Mouse (Mus musculus): ENCODE data around the gene Plekha3. TPM values are rescaled to one million over a fixed set of nuclear protein-coding genes. Genes with fewer than 3 reads are reported as not detected.

The Plekha3 gene
- 11.9 and 13.3 TPM in 2 replicates for polyA plus RNA-seq (2014; fragmentation: Nextera tagmentation; extraction: Ambion mirVana)

DNA sequence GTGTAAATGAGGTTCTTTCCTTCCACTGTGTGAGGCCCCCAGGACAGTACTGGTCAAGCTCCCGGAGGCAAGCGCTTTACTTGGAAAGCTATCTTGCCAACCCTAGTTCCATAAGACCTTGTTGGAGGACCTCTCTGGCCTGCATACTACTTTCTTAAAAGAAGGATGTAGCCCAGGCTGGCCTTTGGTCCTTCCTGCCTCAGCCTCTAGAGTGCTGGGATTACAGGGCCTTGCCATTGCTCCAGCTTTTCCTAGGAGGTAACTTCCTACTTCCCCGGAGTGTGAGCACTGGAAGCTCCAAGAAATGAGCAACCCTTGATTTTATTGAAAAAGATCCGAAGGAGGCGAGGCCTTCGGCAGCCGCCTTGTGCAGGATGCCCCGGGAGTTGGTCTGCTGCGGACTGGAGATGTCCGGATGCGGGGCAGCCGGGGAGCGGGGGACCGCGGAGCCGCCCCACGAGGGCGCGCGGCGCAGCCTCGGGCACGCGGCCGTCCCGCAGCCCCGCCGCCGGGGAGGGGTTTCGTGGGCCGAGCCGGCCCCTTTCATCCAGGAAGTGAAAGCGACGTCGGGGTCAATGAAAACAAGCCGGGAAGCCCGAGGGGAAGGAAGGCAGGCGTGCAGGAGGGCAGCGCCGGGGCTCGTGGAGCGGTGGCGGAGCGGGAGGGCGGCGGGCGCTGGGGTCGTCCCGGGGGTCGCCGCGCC lies at the start of gene Plekha3:
Plekha3 (plus strand) TSS at position 557 of the 703 bp plus-strand sequence.
- peak within 1 kb of the TSS; percentile 80 for H3K27ac ChIP-seq (replicated peaks; ENCODE audit: low read depth, low read length)
- H3K9me3 ChIP-seq (ENCODE audit: control insufficient read depth, low read length), result no peaks in the 10 kb centered on the region
- no peaks in the 10 kb centered on the region for H3K27me3 ChIP-seq (replicated peaks; ENCODE audit: control insufficient read depth, insufficient read depth, low read length)
- WGBS, result 5% methylated on average over 36 of the region's 52 CpGs
- peaks cover 10% of the 10 kb centered on the region for H3K36me3 ChIP-seq (ENCODE audit: control insufficient read depth, insufficient read depth, low read length)
- peak within 1 kb of the TSS; percentile 72 for H3K4me2 ChIP-seq (ENCODE audit: low read depth, low read length)
- DNase-seq (ENCODE audit: low spot score), result peak; percentile 93
- peak within 1 kb of the TSS; percentile 88 for H3K9ac ChIP-seq (ENCODE audit: low read depth, low read length)
- peak within 1 kb of the TSS; percentile 68 for H3K4me3 ChIP-seq (ENCODE audit: low read depth, low read length)
- peak; percentile 64 for ATAC-seq (ENCODE audit: low read depth)
- H3K4me1 ChIP-seq (ENCODE audit: control insufficient read depth, insufficient read depth, low read length), result peaks cover 21% of the 10 kb centered on the region

DNA sequence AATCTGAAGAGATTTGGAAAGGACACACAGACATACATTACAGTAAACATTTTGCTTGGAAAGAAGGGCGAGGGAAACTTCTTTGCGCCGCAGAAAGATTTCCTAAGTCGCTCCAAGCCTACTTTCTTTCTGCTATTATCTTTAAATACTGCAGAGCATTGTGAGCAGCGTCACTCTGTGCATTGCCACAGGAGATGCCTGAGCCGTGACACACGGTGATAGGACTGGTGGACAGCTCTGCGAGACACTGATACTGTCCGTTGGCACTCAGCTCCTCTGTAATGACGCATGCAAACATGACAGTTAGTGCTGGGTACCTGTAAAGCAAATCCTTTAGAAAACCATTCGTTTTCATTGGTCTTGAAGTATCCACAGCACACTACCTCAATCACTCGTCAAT lies 44.8 kb upstream of the Plekha3 start:
- Histone ChIP-seq H3K27me3 (replicated peaks; ENCODE audit: control insufficient read depth, insufficient read depth, low read length) (no peaks in the 10 kb centered on the region), H3K4me3 (ENCODE audit: low read depth, low read length) (no peak overlapping the region), H3K27ac (replicated peaks; ENCODE audit: low read depth, low read length) (no peak overlapping the region), H3K9me3 (ENCODE audit: control insufficient read depth, low read length) (peaks cover 4% of the 10 kb centered on the region), H3K4me1 (ENCODE audit: control insufficient read depth, insufficient read depth, low read length) (no peaks in the 10 kb centered on the region), H3K36me3 (ENCODE audit: control insufficient read depth, insufficient read depth, low read length) (peaks cover 80% of the 10 kb centered on the region), H3K9ac (ENCODE audit: low read depth, low read length) (no peak overlapping the region), H3K4me2 (ENCODE audit: low read depth, low read length) (no peak overlapping the region)
- DNase-seq (ENCODE audit: low spot score), result no peak
- no peak for ATAC-seq (ENCODE audit: low read depth)
- WGBS, result 93% methylated on average over 12 of the region's 12 CpGs

DNA sequence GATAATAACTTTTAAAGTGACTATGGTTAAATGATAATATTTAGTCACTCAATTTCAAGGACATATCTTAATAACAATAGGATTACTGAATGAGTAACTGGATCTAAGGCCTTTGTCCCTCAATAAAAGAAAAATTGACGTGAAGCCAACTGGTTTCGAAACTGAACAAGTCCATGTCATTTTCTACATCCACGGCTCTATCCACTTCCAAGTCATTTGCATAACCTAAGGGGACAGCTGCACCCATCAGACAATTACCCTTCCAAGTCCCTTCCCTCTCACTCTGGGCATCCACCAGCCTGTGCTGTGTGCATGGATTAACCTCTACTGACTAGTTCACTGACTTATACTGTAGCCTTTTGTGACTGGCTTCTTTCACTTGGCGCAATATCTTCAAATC lies 43.5 kb upstream of the Plekha3 start:
- Histone ChIP-seq H3K27ac (replicated peaks; ENCODE audit: low read depth, low read length) (no peak overlapping the region), H3K4me1 (ENCODE audit: control insufficient read depth, insufficient read depth, low read length) (no peaks in the 10 kb centered on the region), H3K4me3 (ENCODE audit: low read depth, low read length) (no peak overlapping the region), H3K9ac (ENCODE audit: low read depth, low read length) (no peak overlapping the region), H3K9me3 (ENCODE audit: control insufficient read depth, low read length) (no peaks in the 10 kb centered on the region), H3K4me2 (ENCODE audit: low read depth, low read length) (no peak overlapping the region), H3K36me3 (ENCODE audit: control insufficient read depth, insufficient read depth, low read length) (peaks cover 89% of the 10 kb centered on the region), H3K27me3 (replicated peaks; ENCODE audit: control insufficient read depth, insufficient read depth, low read length) (no peaks in the 10 kb centered on the region)
- no peak for DNase-seq (ENCODE audit: low spot score)
- WGBS, result 85% methylated on average over 4 of the region's 4 CpGs
- no peak for ATAC-seq (ENCODE audit: low read depth)

DNA sequence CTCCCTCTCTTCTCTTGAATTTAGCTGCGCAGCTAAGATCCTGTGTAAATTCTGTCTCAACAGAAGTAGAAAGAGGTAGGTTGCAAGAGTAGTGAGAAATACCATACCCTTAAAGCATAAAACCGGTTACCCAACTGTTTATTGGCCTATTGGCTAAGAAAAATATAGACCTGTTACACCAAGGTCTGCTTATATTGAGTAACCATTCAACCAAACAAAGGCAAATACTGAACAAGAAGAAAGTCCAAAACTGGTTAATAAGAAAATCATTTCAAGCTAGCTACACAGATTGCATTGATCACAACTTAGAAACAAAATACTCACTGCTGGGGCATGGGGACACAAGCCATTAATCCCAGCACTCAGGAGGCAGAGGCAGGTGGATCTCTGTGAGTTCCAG lies 35.4 kb upstream of the Plekha3 start:
- no peaks in the 10 kb centered on the region for H3K4me1 ChIP-seq (ENCODE audit: control insufficient read depth, insufficient read depth, low read length)
- ATAC-seq (ENCODE audit: low read depth), result no peak
- H3K9ac ChIP-seq (ENCODE audit: low read depth, low read length), result no peak overlapping the region
- 97% methylated on average over 2 of the region's 2 CpGs for WGBS
- H3K4me2 ChIP-seq (ENCODE audit: low read depth, low read length), result no peak overlapping the region
- DNase-seq (ENCODE audit: low spot score), result no peak
- no peaks in the 10 kb centered on the region for H3K27me3 ChIP-seq (replicated peaks; ENCODE audit: control insufficient read depth, insufficient read depth, low read length)
- no peaks in the 10 kb centered on the region for H3K9me3 ChIP-seq (ENCODE audit: control insufficient read depth, low read length)
- no peak overlapping the region for H3K4me3 ChIP-seq (ENCODE audit: low read depth, low read length)
- peaks cover 80% of the 10 kb centered on the region for H3K36me3 ChIP-seq (ENCODE audit: control insufficient read depth, insufficient read depth, low read length)
- H3K27ac ChIP-seq (replicated peaks; ENCODE audit: low read depth, low read length), result no peak overlapping the region

DNA sequence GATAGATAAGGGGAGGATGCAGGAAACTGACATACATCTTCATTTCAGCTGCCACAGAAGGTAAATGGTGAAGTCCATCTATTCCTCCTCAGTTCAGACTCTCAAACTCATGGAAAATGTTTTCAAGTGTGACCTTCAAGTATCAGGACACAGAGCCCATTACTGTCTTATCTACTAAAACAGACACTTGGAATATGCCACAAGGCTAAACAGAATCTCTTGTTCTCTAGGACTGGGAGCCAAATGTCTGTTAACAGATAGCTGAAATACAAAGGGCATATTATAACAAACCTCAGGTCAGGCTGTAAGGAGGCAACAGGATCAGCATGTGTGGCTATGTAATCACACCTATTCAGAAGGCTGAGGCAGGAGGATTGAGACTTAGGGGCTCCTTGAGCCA lies 31.3 kb upstream of the Plekha3 start:
- ATAC-seq (ENCODE audit: low read depth) (no peak), DNase-seq (ENCODE audit: low spot score) (no peak)
- H3K36me3 ChIP-seq (ENCODE audit: control insufficient read depth, insufficient read depth, low read length), result peaks cover 44% of the 10 kb centered on the region
- H3K27me3 ChIP-seq (replicated peaks; ENCODE audit: control insufficient read depth, insufficient read depth, low read length), result no peaks in the 10 kb centered on the region
- H3K4me1 ChIP-seq (ENCODE audit: control insufficient read depth, insufficient read depth, low read length), result peaks cover 8% of the 10 kb centered on the region
- no peak overlapping the region for H3K27ac ChIP-seq (replicated peaks; ENCODE audit: low read depth, low read length)
- no peak overlapping the region for H3K4me2 ChIP-seq (ENCODE audit: low read depth, low read length)
- H3K9ac ChIP-seq (ENCODE audit: low read depth, low read length), result no peak overlapping the region
- H3K4me3 ChIP-seq (ENCODE audit: low read depth, low read length), result no peak overlapping the region
- H3K9me3 ChIP-seq (ENCODE audit: control insufficient read depth, low read length), result no peaks in the 10 kb centered on the region

DNA sequence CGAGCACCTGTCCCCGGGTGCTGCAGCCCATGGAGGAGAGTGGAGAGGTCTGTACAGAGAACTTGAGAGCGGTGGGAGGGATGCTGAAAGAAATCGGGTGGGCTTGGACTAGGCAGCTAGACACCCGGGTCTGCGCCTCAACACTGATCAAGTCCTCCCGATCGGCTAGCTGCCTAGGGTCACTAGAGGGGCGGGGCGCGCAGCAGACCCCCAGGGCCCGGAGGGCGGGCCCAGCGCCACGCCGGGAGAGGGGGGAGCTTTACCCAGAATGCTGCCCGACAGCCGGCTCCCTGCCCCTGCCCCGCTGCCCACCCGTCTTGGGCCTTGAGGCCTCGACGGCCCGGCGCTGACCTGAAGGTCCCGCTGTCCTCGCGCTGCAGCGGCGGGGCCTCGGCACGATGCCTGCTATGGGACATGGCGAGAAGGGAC lies 27.6 kb upstream of the Plekha3 start:
- DNase-seq (ENCODE audit: low spot score), result peak; percentile 58
- Histone ChIP-seq H3K4me1 (ENCODE audit: control insufficient read depth, insufficient read depth, low read length) (peaks cover 11% of the 10 kb centered on the region), H3K27ac (replicated peaks; ENCODE audit: low read depth, low read length) (peak overlapping the region; percentile 79), H3K9me3 (ENCODE audit: control insufficient read depth, low read length) (no peaks in the 10 kb centered on the region), H3K36me3 (ENCODE audit: control insufficient read depth, insufficient read depth, low read length) (peaks cover 8% of the 10 kb centered on the region), H3K27me3 (replicated peaks; ENCODE audit: control insufficient read depth, insufficient read depth, low read length) (no peaks in the 10 kb centered on the region), H3K4me3 (ENCODE audit: low read depth, low read length) (peak overlapping the region; percentile 90), H3K4me2 (ENCODE audit: low read depth, low read length) (peak overlapping the region; percentile 85), H3K9ac (ENCODE audit: low read depth, low read length) (peak overlapping the region; percentile 88)
- peak; percentile 41 for ATAC-seq (ENCODE audit: low read depth)
- 2% methylated on average over 18 of the region's 32 CpGs for WGBS

DNA sequence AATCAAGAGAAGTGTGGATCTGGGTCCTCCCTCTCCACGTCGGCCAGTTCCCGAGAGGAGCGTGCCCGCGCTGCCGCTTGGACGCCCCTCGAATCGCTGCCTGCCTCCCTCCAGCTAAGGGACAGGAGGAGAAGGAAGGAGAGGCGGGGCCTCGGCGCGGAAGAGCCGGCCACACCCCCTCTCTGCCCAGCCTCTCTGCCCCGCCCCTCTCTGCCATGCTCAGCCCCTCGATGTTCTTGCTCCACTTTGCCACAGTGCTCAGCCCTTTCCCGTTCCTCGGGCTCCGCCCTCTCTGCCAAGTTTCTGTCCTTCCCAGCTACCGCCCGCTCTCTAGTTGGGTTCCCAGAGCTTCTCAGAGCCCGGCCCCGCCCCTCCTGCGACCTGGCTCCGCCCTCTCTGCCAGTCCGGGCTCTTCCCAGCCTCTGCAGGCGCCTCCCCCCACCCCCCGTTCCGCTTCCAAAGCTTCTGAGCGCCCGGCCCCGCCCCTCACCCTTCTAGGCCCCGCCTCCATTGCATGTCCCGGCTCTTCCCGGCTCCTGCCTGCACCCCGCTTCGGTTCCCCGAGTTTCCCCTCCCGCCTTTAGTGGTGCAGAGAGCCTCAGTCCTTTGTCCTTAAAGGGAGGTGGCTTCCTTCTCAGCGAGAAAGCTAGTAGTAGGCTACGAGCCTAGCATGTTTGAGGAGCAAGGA lies 27.1 kb upstream of the Plekha3 start, which contains the start of the genes Prkra and Pjvk:
Prkra (minus strand) TSS at position 133 of the 688 bp plus-strand sequence.
Pjvk (plus strand) TSS at position 594 of the 688 bp plus-strand sequence.
- Histone ChIP-seq H3K4me2 (ENCODE audit: low read depth, low read length) (peak within 1 kb of the TSS; percentile 85), H3K27me3 (replicated peaks; ENCODE audit: control insufficient read depth, insufficient read depth, low read length) (no peaks in the 10 kb centered on the region), H3K27ac (replicated peaks; ENCODE audit: low read depth, low read length) (peak within 1 kb of the TSS; percentile 79), H3K4me3 (ENCODE audit: low read depth, low read length) (peak within 1 kb of the TSS; percentile 90), H3K36me3 (ENCODE audit: control insufficient read depth, insufficient read depth, low read length) (peaks cover 3% of the 10 kb centered on the region; the same call in 1 of the 2 replicates), H3K4me1 (ENCODE audit: control insufficient read depth, insufficient read depth, low read length) (peaks cover 11% of the 10 kb centered on the region), H3K9me3 (ENCODE audit: control insufficient read depth, low read length) (no peaks in the 10 kb centered on the region), H3K9ac (ENCODE audit: low read depth, low read length) (peak within 1 kb of the TSS; percentile 88)
- WGBS, result 2% methylated on average over 31 of the region's 42 CpGs
- ATAC-seq (ENCODE audit: low read depth) (peak; percentile 99), DNase-seq (ENCODE audit: low spot score) (peak; percentile 99)

DNA sequence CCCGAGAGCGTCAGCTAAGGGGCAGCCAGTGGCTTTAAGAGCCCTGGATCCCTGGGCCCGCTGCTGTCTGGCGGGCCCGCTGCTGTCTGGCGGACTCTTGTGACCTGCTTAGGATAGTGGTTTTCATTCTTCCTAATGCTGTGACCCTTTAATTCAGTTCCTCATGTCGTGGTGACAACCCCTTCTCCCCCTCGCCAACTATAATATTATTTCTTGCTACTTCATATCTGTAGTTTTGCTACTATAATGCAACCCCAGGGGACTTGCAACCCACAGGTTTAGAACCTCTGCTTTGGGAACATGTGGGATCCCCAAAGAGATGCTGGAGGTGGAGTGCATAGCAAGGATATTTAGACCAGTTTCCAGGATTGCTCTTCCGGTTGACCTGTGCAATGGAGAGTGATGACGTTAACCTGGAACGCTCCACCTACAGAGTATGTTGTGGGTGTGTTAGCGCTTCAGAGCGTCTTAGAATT lies 26.4 kb upstream of the Plekha3 start:
- Histone ChIP-seq H3K9me3 (ENCODE audit: control insufficient read depth, low read length) (no peaks in the 10 kb centered on the region), H3K4me1 (ENCODE audit: control insufficient read depth, insufficient read depth, low read length) (peaks cover 11% of the 10 kb centered on the region), H3K27me3 (replicated peaks; ENCODE audit: control insufficient read depth, insufficient read depth, low read length) (no peaks in the 10 kb centered on the region), H3K4me2 (ENCODE audit: low read depth, low read length) (peak overlapping the region; percentile 85), H3K9ac (ENCODE audit: low read depth, low read length) (peak overlapping the region; percentile 63), H3K36me3 (ENCODE audit: control insufficient read depth, insufficient read depth, low read length) (no peaks in the 10 kb centered on the region), H3K27ac (replicated peaks; ENCODE audit: low read depth, low read length) (peak overlapping the region; percentile 79), H3K4me3 (ENCODE audit: low read depth, low read length) (peak overlapping the region; percentile 90)
- DNase-seq (ENCODE audit: low spot score), result peak; percentile 27
- 27% methylated on average over 13 of the region's 13 CpGs for WGBS
- peak; percentile 16; the same call in 1 of the 2 replicates for ATAC-seq (ENCODE audit: low read depth)

All from embryonic facial prominence, embryonic 14.5 days (tissue).